Mouse (Mus musculus): ENCODE data around the gene Kif11.

Kif11 gene

DNA sequence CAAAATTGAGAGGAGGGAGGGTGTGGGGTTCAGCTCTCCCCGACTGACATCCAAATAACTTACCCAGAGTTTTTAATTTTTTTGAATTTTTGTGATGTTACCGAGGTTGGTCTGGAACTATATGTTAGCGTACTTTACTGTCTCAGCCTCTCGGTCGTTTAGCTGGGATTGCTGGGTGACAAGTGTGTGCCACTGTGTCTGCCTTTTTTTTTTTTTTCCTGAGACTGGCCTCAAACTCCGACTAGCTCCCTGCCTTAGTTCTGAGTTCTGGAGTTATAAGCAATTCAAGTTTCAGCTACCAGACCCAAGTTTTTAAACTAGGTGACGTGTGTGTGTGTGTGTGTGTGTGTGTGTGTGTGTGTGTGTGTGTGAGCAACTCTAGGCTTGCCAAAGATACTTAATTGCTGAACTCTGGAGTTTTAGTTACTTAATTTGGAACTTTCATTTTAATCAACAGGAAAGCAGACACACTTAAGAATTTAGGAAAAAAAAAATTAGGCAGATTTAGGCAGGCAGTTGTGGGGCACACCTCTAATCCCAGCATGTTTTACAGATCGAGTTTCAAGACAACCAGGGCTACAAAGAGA lies 1.3 kb downstream of the Kif11 start:
- DNase-seq (ENCODE audit: low spot score in 2 of 2): no peak

DNA sequence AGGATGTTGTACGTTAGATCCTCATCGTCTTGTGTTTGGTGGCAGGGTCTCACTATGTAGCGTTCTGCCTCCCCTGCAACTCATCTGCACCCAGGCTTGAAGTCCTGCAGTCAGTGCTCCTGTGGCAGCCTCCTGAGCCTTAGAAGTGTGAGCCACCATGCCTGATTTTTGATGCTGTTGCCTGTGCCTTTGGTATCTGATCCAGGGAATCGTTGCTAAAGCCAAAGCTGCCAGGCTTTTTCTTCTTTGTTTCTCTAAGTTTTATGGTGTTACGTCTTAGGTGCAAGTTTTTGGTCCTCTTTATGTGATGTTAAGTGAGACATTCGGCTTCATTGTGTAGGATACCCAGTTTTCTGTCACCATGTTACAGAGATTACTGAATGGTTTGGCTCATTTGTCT lies 2.6 kb downstream of the Kif11 start:
- no peak for DNase-seq (ENCODE audit: low spot score in 2 of 2)

DNA sequence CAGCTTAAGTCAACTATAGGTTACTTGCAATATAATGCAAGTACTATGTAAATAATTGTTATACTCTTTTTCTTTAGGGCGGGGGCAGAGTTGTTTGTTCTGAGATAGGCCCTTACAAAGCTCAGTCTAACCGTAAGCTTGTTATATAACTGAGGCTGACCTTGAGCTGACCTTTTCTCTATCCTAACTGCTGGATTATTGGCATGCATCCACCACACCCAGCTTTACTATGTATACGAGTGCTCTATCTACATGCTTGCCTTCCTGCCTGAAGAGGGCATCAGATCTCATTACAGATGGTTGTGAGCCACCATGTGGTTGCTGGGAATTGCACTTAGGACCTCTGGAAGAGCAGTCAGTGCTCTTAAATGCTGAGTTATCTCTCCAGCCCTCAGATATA lies 9.9 kb downstream of the Kif11 start:
- no peak for DNase-seq (ENCODE audit: low spot score in 2 of 2)

DNA sequence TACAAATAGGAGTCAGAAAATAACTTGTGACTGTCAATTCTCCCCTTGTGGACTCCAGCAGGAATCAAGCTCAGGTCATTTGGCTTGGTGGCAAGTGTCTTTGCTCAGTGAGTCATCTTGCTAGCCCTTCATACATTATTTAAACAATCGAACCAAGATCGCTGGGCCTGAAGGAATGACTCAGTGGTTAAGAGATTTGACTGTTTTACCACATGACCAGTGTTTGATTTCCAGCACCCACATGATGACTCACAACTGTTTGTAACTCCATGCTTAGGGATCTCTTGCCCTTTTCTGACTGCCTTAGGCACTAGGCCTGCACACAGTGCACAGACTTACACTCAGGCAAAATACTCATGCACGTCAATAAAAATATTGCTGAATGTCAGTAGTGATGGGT lies 15.7 kb downstream of the Kif11 start:
- no peak for DNase-seq (ENCODE audit: low spot score in 2 of 2)

DNA sequence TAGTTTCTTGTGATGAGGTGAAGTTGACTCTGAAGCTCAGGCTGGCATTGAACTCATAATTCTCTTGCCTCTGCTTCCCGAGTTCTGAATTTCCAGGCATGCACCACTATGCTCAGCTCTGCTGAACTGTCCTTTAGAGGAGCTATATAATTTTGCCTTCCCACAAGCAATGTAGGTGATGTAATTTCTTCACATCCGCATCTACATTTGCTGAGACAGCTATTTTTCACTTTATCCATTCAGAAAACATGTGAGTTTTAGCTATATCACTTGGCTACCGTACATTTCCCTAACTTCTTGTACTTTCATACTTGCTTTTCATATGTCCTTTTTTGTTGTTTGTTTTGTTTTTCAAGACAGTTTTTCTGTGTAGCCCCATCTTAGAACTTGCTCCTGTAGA lies 20.1 kb downstream of the Kif11 start:
- no peak for DNase-seq (ENCODE audit: low spot score in 2 of 2)

DNA sequence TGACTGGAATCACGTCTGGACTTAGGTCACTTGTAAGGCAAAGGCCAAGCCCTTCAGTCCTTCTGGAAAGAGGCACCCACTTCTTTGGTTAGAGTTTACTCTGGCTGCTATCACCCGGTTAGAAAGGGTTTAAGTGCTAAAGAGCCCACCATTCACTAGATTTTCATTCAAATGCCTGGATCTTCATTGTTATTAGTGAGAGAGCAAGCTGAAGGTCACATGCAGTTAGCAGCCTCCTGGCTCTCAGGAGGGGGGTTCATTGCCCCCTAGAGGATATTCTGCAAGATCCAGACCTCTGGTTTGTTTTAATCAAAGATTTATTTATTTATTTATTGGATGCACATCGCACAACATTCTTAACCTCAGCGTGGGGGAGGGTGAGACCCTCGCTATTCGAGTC lies 24.7 kb downstream of the Kif11 start:
- DNase-seq (ENCODE audit: low spot score in 2 of 2): no peak

DNA sequence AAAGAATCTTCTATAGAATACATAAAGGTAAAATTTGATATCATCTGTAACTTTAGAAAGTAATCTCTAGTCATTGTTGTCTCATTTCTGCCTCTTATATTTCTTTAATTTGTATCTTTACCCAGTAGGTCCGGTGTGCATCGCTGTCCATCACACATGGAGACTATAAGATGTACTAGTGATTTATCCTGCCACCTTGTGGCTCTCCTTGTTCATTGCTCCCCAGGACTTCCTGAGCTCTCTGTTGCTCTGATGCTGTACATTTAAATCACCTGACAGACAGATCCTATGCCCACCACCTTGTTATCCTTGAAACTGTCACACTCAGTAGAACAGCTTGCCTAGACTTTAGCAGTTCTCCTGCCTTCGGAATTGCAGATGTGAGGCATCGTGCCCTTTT lies 42.1 kb downstream of the Kif11 start:
- DNase-seq (ENCODE audit: low spot score in 2 of 2): no peak

DNA sequence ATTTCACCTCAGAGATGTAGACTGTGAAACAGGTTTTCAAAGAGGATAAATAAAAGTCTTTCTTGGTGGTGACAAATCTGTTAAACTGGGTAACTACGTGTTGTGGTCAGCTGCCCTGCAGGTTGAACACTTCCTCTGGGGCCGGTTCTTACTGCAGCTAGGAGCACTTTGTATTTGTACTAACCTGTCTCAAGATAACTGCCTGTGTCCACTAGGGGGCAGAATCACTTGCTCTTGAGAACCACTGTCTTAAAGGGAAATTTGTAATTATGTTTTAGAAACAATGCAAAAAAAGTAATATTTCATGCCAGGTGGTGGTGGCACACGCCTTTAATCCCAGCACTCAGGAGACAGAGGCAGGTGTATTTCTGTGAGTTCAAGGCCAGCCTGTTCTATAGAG lies 43.4 kb downstream of the Kif11 start:
- DNase-seq (ENCODE audit: low spot score in 2 of 2): peak in 1 of 2 experiments; percentile 12

DNA sequence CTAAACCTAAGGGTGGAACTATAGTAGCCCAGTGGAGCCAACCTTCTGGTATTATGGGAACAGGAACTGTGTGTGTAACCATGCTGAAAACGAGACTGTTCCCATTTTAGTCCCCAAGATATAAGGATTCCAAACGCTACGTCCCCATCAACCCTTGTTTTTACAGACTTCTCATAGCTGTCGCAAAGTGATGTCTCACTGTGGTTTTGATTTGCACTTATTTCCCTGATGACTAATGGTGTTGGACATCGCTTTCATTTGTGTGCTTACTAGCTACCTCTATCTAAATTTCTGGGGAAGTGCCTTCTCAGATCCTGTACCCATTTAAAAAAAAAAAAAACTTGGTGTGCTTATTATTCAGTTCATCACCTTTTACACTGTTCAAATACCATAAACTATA lies 52.4 kb downstream of the Kif11 start:
- no peak for DNase-seq (ENCODE audit: low spot score in 2 of 2)

DNA sequence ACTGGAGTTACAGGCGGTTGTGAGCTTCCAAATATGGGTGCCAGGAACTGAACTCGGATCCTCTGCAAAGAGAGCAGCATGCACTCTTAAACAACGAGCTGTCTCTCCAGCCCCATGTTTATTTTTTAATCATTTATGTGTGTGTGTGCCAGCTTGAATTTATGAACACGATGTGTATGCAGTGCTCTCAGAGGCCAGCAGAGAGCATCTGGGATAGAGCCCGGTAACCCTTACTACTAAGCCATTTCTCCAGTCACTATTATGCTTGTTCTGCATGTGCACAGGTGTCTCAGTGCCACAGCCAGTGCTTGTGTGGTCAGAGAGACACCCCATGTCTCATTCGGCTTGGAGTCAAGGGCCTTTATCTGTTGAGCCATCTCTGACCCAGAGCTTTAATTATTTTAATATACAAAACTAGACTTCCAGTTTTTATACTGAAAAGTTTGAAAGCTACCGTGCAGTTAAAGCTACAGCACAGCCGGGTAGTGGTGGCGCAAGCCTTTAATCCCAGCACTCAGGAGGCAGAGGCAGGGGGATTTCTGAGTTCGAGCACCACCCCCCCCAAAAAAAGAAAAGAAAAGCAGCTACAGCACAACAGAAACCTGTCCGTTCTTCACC lies 55.0 kb downstream of the Kif11 start:
- DNase-seq (ENCODE audit: low spot score in 2 of 2): no peak

DNA sequence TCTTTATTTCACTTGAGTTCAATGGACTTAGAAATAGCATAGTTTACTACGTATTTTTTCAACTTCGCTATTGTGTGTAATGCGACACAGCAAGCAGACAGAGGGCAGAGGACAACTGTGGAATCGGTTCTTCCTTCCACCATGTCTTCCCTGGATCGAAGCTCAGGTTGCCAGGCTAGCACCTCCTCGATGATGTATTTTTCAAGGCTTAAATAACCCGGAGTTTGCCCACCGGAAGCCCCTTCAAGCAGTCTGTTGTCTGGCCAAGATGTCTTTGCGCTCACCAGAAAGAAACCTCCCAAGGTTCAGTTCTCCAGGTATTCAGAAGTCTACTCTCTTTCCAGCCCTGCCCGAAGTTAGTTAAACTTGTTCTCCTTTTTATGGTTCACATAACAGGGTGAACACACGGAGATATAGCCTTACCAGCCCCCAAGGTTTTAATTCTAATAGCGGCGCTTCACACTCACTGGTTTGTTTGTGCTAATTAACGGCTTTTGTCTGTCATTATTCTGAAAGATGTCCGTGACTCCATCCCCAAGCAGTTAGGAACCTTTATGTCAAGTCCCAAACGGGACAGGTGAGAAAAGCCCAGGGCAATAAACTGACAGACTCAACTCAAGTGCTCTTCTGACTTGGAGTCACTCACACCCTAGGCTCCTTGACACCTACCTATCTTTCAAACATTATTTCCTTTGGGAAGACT lies 56.8 kb downstream of the Kif11 start:
- DNase-seq (ENCODE audit: low spot score in 2 of 2): no peak

DNA sequence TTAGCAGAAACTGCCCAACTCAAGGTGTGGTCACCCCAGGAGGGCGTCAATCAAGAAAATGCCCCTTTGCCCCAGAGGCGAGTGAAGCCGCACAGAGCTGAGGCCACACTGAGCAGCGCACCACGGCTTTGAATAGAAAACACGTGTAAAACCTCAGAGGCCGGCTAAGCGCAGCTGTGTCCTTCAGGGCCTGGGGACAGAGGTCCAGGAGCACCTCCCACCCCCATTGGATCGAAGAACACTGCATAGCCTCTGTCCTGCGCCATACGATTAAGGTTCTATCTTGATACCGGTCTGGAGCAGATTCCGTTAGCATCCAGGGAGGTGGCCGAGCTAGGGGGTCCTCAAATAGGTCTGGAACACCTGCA lies 57.7 kb downstream of the Kif11 start:
- DNase-seq (ENCODE audit: low spot score in 2 of 2): no peak

DNA sequence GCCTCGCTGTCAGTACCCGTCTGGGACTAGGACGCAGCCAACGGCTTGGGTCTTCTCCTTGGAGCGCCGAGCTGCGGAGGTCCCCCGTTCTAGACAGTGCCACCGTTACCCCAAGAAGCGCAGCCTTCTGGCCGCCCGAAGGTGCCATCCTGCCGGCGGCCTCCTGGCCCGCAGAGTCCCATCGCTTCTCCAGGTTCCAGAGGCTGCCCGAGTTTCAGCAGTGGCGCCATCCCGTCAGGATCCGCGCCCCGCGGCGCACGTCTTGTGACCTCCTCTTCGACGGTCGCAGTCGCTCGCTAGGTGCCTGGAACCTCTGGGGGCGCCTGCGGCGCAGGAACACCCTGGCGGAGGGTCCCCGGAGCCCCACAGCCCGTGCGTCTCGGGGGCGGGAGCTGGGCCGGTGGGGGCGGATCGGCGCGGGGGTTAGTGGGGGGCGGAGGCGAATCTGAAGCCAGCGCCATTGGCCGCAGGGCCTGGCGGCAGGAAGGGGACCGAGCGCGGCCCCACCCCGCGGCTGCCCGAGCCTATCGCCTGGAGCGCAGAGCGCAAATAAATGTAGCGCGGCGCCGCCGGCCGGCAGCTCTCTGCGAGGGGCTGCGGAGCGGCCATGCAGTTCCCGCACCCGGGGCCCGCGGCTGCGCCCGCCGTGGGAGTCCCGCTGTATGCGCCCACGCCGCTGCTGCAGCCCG lies 58.2 kb downstream of the Kif11 start, which contains the start of gene Hhex:
TSS of gene Hhex (plus strand) at position 548 of the 689 bp plus-strand sequence.
- peak; percentile 74 to 88 for DNase-seq (ENCODE audit: low spot score in 2 of 2)

DNA sequence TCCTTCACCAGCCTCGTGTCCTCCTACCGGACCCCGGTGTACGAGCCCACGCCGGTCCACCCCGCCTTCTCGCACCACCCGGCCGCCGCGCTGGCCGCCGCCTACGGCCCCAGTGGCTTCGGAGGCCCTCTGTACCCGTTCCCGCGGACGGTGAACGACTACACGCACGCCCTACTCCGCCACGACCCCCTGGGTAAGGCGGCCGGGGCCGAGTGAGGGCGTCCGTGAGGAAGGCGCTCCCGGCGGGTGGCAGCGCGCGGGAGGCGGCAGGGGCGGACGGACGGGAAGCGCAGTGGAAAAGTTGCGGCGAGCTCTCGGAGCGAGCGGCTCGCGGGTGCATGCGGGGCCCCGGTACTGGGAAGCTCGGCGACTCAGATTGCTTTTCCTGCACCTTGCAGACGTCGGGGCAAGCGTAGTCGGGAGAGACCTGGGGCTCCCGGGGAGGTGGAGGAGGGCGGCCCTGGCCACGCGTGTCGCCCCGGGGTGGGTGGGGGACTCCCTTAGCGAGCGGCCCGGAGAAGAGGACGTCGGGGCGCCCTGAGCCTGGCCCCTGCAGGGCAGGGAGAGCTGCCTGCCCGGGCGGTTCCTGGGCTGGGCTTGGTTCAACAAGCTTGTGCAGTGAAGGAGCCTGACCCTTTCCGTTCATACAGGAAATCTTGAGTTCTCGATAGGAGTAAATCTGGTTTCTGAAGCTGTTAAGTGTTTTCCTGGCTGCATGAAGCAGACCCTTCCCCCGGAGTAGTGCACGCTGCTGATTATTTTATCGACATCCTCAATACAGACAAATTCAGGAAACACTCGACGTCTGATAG lies 59.0 kb downstream of the Kif11 start:
- peak; percentile 14 to 70 for DNase-seq (ENCODE audit: low spot score in 2 of 2)

DNA sequence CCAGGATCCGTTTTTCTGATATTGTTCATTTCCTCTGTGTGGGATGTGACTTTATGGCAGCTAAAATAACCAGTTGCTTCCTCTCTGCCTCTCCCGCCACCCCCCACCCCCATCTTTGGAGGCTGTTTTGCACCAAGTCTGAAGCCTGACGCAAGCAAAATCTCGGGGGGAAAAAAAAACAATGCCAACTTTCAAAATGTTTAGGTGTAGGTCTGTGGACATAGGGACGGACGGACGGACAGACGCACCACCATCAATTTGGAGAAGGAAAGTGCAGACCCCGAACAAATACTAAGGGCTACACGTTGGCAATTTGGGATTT lies 59.6 kb downstream of the Kif11 start:
- no peak for DNase-seq (ENCODE audit: low spot score in 2 of 2)

DNA sequence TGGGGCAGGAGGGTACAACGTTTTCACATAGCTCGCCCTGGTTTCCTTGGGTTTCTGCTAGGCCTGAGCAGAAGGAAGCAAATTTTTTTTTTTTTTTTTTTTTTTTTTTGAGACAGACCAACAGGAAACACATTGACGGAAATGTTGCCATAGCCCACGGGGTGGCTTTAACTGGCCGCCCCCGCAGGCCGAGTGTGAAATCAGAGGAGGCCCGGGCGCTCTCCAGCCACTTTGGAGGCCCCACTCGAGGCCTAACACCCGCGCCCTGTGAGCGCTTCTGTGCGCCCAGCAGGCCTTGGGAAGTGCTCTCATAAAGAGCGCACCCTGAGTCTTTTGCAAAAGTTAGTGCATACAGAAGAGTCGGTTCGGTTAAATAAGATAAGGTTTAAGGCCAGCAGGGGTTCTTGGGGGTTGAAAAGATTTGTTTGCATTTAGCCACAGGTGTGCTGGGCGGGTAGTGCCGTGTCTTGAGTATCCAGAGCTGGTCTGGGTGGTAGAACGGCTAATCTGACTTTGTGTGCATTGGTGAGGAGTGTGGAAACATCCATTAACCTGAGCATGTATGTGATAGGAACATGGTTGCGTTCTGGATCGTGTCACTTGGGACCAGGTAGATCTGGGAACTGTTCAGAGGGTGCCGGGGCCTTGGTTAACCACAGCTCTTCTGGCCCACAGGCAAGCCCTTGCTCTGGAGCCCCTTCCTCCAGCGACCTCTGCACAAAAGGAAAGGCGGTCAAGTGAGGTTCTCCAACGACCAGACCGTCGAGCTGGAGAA lies 60.5 kb downstream of the Kif11 start:
- DNase-seq (ENCODE audit: low spot score in 2 of 2): no peak

DNA sequence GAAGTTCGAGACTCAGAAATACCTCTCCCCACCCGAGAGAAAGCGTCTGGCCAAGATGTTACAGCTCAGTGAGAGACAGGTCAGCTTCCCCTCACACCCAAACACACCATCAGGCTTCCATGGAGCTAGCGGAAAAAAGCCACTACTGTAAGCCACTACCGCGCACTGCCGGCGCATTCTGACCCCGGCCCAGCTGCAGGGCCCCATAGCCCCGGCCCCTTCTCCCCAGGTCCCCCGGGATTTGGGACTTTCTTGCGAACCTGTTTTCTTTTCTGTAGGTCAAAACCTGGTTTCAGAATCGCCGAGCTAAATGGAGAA lies 61.0 kb downstream of the Kif11 start:
- no peak for DNase-seq (ENCODE audit: low spot score in 2 of 2)

DNA sequence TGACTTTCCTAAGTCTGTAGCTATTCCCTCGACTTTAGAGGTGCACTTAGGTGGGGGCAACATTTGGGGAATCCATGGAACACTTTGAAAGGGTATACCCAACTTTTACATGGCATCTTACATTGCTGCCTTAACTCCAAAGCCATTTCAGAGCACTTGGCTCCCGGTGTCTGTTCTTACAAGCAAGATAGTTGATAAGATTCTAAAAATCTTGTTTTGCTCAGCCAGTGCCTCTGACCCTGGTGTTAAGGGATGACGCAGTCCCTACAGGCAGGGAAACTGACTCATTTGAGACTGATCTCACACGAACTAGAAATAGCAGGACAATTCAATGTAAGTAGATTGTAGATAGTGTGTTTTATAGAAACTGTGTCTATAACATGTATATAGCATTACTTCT lies 64.0 kb downstream of the Kif11 start:
- no peak for DNase-seq (ENCODE audit: low spot score in 2 of 2)

DNA sequence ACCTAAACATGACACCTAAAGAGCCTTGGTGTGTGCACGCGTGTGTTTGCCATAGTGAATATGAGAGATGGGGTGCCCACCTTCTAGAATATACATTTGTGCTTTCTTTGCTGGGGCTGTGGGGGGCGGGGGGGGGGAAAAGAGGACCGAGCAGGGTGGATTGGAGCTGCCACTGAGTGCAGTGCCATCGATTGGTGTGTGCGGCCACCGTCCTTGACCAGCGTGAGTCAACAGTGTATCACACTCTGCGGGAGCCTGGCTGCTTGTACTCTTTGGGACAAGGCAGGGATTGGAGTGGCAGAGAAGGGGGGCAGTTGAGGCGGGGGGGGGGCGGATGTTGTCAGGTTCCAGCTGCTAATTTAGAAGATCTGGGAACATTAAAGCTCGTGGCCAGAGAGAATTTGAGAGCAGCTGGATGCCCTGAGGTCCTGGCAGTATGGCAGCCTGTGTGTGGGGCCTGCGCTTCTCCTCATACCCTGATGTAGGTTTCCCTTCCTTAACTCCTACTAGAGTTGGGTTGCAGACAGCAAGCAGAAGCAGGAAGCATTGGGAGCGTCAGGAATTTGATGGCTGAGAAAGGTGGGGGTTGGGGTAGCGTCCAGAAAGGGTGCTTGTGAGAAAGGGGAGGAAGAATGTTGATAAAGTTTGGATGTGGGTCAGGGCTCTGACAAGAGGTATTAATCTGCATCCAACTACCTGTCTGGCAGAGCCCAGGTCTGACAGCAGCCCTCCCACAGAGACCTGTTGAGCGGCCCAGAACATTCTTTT lies 64.7 kb downstream of the Kif11 start:
- no peak for DNase-seq (ENCODE audit: low spot score in 2 of 2)

DNA sequence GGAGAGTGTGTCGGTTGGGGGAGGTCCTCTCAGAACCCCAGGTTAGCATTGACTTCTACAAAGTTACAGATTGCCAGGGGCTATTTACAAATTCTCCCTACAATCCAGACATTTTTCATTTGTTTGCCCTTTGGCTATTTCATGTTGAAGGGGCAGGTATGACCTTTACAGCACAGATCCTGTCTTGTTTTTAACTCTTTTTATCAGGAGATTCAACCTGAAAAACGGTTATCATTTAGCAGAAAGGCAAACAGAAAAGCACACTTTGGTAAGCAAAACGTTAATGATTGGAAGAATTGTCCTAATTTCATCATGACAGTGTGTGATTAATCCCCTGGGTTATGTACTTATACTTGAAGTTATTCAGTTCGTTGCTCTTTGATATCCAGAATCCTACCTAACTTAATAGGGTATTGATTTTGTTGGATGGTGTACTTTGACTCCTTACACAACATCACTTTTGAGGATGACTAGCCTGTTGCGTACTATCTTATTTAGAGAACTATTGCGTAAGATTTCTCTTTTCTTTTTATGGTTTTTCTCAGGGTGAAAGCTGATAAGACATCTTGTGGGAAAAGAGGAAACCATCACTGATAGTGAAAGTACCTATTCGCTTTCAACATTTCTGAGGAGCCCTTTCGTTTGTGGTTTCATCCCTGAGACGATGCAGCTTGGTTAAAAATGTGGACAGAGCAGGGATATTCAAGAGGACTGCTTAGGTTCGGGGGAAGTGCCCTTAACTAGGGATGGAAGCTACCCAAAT lies 66.5 kb downstream of the Kif11 start:
- DNase-seq (ENCODE audit: low spot score in 2 of 2): no peak

Measured in urinary bladder, adult 18-20 months (tissue).